ENCODE assay signal across 12 mouse cellular contexts in genomic region chr16:49807419-49807841, GRCm38 (mm10). TPM values are rescaled to one million over a fixed set of nuclear protein-coding genes. Genes with fewer than 3 reads are reported as not detected.
A peak's percentile ranks its signal among the peaks of the same experiment; 100 is the strongest.
DNase-seq lines count a peak whose midpoint lies in the region; ATAC-seq and TF ChIP-seq lines count a peak whose summit lies in the region.
"Had no signal": no experiment of that assay in that cellular context is flagged by ENCODE, and none has a peak within 500 bp of the region (broad histone marks: within the 10 kb centered on the region; RNA-seq: fewer than 3 reads in every experiment).

No protein-coding gene starts in this region.

- peaks cover 21% of the 10 kb centered on the region for H3K4me1 ChIP-seq in liver, embryonic 11.5 days (replicated peaks; ENCODE audit: control insufficient read depth, insufficient read depth, low read length)
- H3K4me1 ChIP-seq in hindbrain, embryonic 11.5 days (replicated peaks; ENCODE audit: control insufficient read depth, insufficient read depth, low read length): no peaks in the 10 kb centered on the region
- H3K4me1 ChIP-seq in thymus, adult 2 months (replicated peaks; ENCODE audit: control insufficient read depth, insufficient read depth, low read length): peaks cover 31% of the 10 kb centered on the region

- H3K9me3 ChIP-seq in liver, embryonic 11.5 days (ENCODE audit: control insufficient read depth, low read length): no peaks in the 10 kb centered on the region
- H3K9me3 ChIP-seq in hindbrain, embryonic 11.5 days (ENCODE audit: control insufficient read depth, low read length): no peaks in the 10 kb centered on the region

- H3K4me2 ChIP-seq in liver, embryonic 11.5 days: no peak overlapping the region
- no peak overlapping the region for H3K4me2 ChIP-seq in hindbrain, embryonic 11.5 days (replicated peaks; ENCODE audit: low read depth, low read length)
- H3K4me2 ChIP-seq: hindbrain, embryonic 14.5 days had no signal

- DNase-seq in liver, embryonic 11.5 days (ENCODE audit: low spot score): no peak
- no peak for DNase-seq in liver
- DNase-seq in MEL-GATA-1-ER (ENCODE audit: extremely low read depth, low read depth): peak; percentile 88
- DNase-seq in hindbrain, embryonic 11.5 days (ENCODE audit: low spot score): no peak
- no peak for DNase-seq in thymus, adult 2 months
- DNase-seq: layer of hippocampus, postnatal 36 days; lung, adult 18-20 months had no signal

- no peak overlapping the region for H3K9ac ChIP-seq in liver, embryonic 11.5 days (ENCODE audit: low read depth, low read length)
- no peak overlapping the region for H3K9ac ChIP-seq in hindbrain, embryonic 11.5 days (ENCODE audit: low read depth, low read length)
- H3K9ac ChIP-seq: hindbrain, embryonic 14.5 days had no signal

- no peak for TF ChIP-seq POLR2A in thymus, adult 2 months (IDR thresholded peaks at IDR 0.05; ENCODE audit: control insufficient read depth, extremely low read depth, insufficient read depth, low read length, poor library complexity)

- ATAC-seq in liver, embryonic 11.5 days (replicated peaks; ENCODE audit: low FRiP score): 0 out of 2 replicates have a peak, but pooled peaks have one; percentile 29
- peak; percentile 79 for ATAC-seq in erythroblast, adult 5-6 weeks (replicated peaks; ENCODE audit: low FRiP score, poor library complexity, severe bottlenecking)
- ATAC-seq in megakaryocyte-erythroid progenitor cell, adult 5-6 weeks (replicated peaks; ENCODE audit: low FRiP score, low TSS enrichment, poor library complexity, severe bottlenecking): peak; percentile 89
- no peak for ATAC-seq in hindbrain, embryonic 11.5 days (ENCODE audit: low FRiP score)
- ATAC-seq: midbrain, embryonic 16.5 days had no signal

- H3K4me3 ChIP-seq in liver, embryonic 11.5 days (ENCODE audit: low read depth, low read length): no peak overlapping the region
- H3K4me3 ChIP-seq in hindbrain, embryonic 11.5 days (ENCODE audit: low read depth, low read length): no peak overlapping the region
- H3K4me3 ChIP-seq in thymus, adult 2 months (ENCODE audit: control insufficient read depth, insufficient read depth, low read length): no peak overlapping the region

- H3K36me3 ChIP-seq in liver, embryonic 11.5 days (ENCODE audit: control insufficient read depth, insufficient read depth, low read length): no peaks in the 10 kb centered on the region
- no peaks in the 10 kb centered on the region for H3K36me3 ChIP-seq in hindbrain, embryonic 11.5 days (ENCODE audit: control insufficient read depth, insufficient read depth, low read length)
- no peaks in the 10 kb centered on the region for H3K36me3 ChIP-seq in thymus, adult 2 months (ENCODE audit: control insufficient read depth, insufficient read depth, low read length)

- no peak overlapping the region for H3K27ac ChIP-seq in liver, embryonic 11.5 days (ENCODE audit: low read depth, low read length)
- H3K27ac ChIP-seq in hindbrain, embryonic 11.5 days (ENCODE audit: low read depth, low read length): no peak overlapping the region
- H3K27ac ChIP-seq in thymus, adult 2 months (ENCODE audit: control insufficient read depth, insufficient read depth, low read length): no peak overlapping the region
- H3K27ac ChIP-seq: hindbrain, embryonic 14.5 days; kidney, postnatal 0 days had no signal

- WGBS in liver, embryonic 11.5 days: 50% methylated on average over 7 of the region's 7 CpGs
- 85% methylated on average over 7 of the region's 7 CpGs for WGBS in hindbrain, embryonic 11.5 days
- whole genome bisulfite sequencing in thymus, adult 2 months: 27% methylated on average over 7 of the region's 7 CpGs

- no peaks in the 10 kb centered on the region; the same call in 1 of the 2 replicates for H3K27me3 ChIP-seq in liver, embryonic 11.5 days (replicated peaks; ENCODE audit: control insufficient read depth, insufficient read depth, low read length)
- H3K27me3 ChIP-seq in hindbrain, embryonic 11.5 days (ENCODE audit: control insufficient read depth, insufficient read depth, low read length): no peaks in the 10 kb centered on the region
- no peaks in the 10 kb centered on the region for H3K27me3 ChIP-seq in thymus, adult 2 months (ENCODE audit: control insufficient read depth, insufficient read depth, low read length)

- no peak for TF ChIP-seq CTCF in thymus, adult 2 months (IDR thresholded peaks at IDR 0.05; ENCODE audit: borderline replicate concordance, control insufficient read depth, extremely low read depth, insufficient read depth, low read length, poor library complexity)

RNA-seq across cellular contexts. Expression of gene Cd47, which starts 7.1 kb away (rescaled TPM):
- polyA plus RNA-seq in liver, embryonic 11.5 days (2014; fragmentation: Nextera tagmentation; extraction: Ambion mirVana): 261 and 281 TPM in 2 replicates
- 738 and 836 TPM in 2 replicates for total RNA-seq in erythroblast, adult 5-6 weeks (2015; ENCODE audit: low replicate concordance)
- 851 and 940 TPM in 2 replicates for total RNA-seq in erythroblast, adult 5-6 weeks (2017; ENCODE audit: low replicate concordance)
- total RNA-seq in megakaryocyte-erythroid progenitor cell, adult 5-6 weeks (2014; fragmentation: Nextera tagmentation): 237 and 252 TPM in 2 replicates
- total RNA-seq in megakaryocyte-erythroid progenitor cell, adult 5-6 weeks (2017): 166 and 180 TPM in 2 replicates
- 76.5 and 83.4 TPM in 2 replicates for polyA plus RNA-seq in hindbrain, embryonic 11.5 days (2014; fragmentation: Nextera tagmentation; extraction: Ambion mirVana)
- polyA plus RNA-seq in thymus, adult 2 months (2012; rRNA removed): 112 and 127 TPM in 2 replicates
